Mouse (Mus musculus): Measurements from ENCODE around the gene Myo1e. TPM values are rescaled to one million over a fixed set of nuclear protein-coding genes. Genes with fewer than 3 reads are reported as not detected.

Gene Myo1e
- polyA plus RNA-seq, 1 experiment from 2014 or later: 9.7 TPM

DNA sequence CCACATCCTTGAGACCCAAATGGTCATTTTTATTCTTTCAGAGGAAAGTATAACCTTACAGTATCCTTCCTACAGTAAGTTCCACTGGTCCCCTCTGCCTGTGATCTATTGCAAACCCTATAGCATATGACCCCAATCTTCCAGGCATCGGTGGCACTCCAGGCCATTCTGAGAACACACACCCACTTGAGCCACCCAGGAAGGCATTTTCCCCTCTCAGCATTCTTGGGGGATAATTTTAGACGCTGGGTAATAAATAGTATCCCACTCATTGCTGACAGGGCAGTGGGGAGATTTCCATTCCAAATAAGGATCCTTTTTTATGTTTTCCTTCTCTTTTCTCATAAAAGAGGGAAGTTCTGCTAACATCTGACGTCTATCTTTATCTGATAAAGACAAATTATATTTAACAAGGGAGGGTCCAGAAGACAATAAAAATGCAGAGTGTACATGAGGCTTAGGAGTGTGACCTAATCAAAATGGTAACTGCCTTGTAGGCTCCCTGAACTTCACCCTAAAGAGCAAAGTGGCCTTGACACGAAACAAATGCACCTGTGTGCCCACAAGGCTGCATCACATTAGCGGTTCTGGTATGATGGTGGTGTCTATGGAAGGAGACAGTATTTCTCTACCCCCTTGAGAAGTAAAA is 121.2 kb downstream of the Myo1e start:
- ATAC-seq (ENCODE audit: low FRiP score) (no peak), DNase-seq (ENCODE audit: low spot score, missing footprints) (no peak)
- Histone ChIP-seq H3K36me3 (ENCODE audit: control insufficient read depth, insufficient read depth, low read length) (no peaks in the 10 kb centered on the region), H3K27me3 (ENCODE audit: control insufficient read depth, insufficient read depth, low read length) (no peaks in the 10 kb centered on the region), H3K4me2 (no peak overlapping the region), H3K9me3 (ENCODE audit: control insufficient read depth, low read length) (no peaks in the 10 kb centered on the region), H3K9ac (ENCODE audit: low read length) (no peak overlapping the region), H3K4me3 (ENCODE audit: low read depth, low read length) (no peak overlapping the region), H3K4me1 (ENCODE audit: control insufficient read depth, insufficient read depth, low read length) (no peaks in the 10 kb centered on the region), H3K27ac (ENCODE audit: low read depth, low read length) (no peak overlapping the region)
- 85% methylated on average over 5 of the region's 5 CpGs for WGBS

DNA sequence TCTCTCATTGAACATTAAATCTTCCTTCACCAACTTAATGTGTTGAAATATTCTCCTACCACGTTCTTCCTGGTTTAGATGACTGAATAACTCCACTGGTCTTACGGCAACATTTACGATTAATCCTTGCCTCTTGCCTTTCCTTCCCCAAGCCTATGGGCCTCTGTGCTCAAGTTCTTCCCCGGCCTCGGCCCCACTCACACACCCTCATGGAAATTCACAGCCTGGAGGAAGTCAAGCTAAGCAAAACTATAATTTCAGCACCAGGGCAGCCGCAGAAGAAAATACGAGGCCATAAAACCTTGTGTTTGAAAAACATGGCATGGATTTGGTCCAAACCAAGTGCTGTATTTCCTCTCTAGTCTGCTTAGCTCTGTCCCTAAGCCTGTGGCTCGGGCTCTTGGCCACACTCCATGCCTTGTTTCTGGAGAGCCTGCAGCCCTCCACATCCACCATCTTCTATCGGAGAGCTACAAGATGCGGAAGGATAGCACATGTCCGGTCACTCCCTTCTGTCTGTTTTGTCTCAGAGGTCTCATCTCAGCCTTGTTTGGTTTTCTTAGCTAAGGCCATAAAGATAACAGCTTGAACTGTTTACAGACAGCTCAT is 124.7 kb downstream of the Myo1e start:
- Histone ChIP-seq H3K27me3 (ENCODE audit: control insufficient read depth, insufficient read depth, low read length) (no peaks in the 10 kb centered on the region), H3K36me3 (ENCODE audit: control insufficient read depth, insufficient read depth, low read length) (no peaks in the 10 kb centered on the region), H3K9ac (ENCODE audit: low read length) (no peak overlapping the region), H3K9me3 (ENCODE audit: control insufficient read depth, low read length) (no peaks in the 10 kb centered on the region), H3K27ac (ENCODE audit: low read depth, low read length) (no peak overlapping the region), H3K4me3 (ENCODE audit: low read depth, low read length) (no peak overlapping the region), H3K4me1 (ENCODE audit: control insufficient read depth, insufficient read depth, low read length) (no peaks in the 10 kb centered on the region), H3K4me2 (no peak overlapping the region)
- WGBS: 89% methylated on average over 11 of the region's 11 CpGs
- DNase-seq (ENCODE audit: low spot score, missing footprints) (no peak), ATAC-seq (ENCODE audit: low FRiP score) (no peak)

DNA sequence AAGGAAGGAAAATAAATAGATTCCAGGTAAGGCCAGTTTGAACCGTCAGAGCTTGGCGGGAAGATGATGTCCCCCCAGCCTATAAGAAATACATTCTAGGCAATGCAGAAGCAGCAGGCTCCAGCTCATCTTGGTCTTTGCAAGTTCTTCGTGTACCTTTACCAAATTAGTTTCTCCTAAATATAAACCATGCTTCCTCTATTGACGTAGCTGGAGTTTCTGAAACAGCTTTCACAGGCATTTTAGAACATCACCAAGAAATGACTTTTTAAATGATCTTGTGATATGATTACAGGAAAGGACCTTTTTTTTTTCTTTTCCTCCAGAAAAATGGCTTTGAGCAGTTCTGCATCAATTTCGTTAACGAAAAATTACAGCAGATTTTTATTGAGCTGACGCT is 131.2 kb downstream of the Myo1e start:
- Histone ChIP-seq H3K27me3 (ENCODE audit: control insufficient read depth, insufficient read depth, low read length) (no peaks in the 10 kb centered on the region), H3K9ac (ENCODE audit: low read length) (no peak overlapping the region), H3K4me3 (ENCODE audit: low read depth, low read length) (no peak overlapping the region), H3K4me1 (ENCODE audit: control insufficient read depth, insufficient read depth, low read length) (no peaks in the 10 kb centered on the region), H3K9me3 (ENCODE audit: control insufficient read depth, low read length) (no peaks in the 10 kb centered on the region), H3K36me3 (ENCODE audit: control insufficient read depth, insufficient read depth, low read length) (no peaks in the 10 kb centered on the region), H3K4me2 (no peak overlapping the region), H3K27ac (ENCODE audit: low read depth, low read length) (no peak overlapping the region)
- ATAC-seq (ENCODE audit: low FRiP score): no peak
- no peak for DNase-seq (ENCODE audit: low spot score, missing footprints)
- WGBS: 95% methylated on average over 7 of the region's 7 CpGs

DNA sequence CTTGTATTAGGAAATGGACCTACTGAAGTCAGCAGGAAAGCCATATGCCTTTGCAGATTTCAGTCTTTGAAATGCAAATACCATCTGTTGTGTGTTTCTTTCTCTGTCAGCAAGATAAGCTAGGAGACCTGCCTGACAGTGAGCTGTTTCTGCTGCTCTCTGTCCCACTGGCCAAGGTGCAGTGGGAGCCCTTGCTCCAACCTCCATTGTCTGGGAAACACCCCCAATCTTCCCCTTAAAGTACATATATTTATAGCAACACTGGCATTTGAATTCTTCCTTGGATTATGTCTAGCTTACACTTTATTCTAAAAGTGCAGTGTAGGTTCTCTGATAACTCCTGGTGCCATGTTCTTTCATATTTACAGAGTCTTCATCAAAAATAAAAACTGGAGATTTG is 131.7 kb downstream of the Myo1e start:
- H3K36me3 ChIP-seq (ENCODE audit: control insufficient read depth, insufficient read depth, low read length): no peaks in the 10 kb centered on the region
- DNase-seq (ENCODE audit: low spot score, missing footprints): no peak
- H3K9ac ChIP-seq (ENCODE audit: low read length): no peak overlapping the region
- H3K9me3 ChIP-seq (ENCODE audit: control insufficient read depth, low read length): no peaks in the 10 kb centered on the region
- ATAC-seq (ENCODE audit: low FRiP score): no peak
- no peak overlapping the region for H3K27ac ChIP-seq (ENCODE audit: low read depth, low read length)
- no peak overlapping the region for H3K4me3 ChIP-seq (ENCODE audit: low read depth, low read length)
- H3K4me1 ChIP-seq (ENCODE audit: control insufficient read depth, insufficient read depth, low read length): no peaks in the 10 kb centered on the region
- no peak overlapping the region for H3K4me2 ChIP-seq
- H3K27me3 ChIP-seq (ENCODE audit: control insufficient read depth, insufficient read depth, low read length): no peaks in the 10 kb centered on the region

DNA sequence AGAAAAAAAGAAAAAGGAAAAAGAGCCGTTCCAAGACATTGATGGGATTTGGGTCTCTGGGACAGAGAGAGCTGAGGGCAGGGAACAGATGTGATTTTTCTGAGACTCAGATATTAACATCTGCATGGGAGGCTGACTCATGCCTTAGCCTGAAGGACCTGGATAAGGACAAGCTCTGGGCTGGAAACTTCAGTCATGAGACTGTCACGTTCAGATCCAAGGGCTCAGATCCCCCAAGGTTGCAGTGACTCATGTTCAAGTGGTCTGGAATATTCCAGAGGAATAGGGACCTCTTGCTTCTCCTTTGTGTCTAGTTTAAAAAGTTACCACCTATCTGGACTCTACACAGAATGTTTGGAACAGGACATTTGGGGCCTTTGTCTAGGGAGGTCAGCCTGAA is 142.1 kb downstream of the Myo1e start:
- H3K4me2 ChIP-seq: no peak overlapping the region
- no peaks in the 10 kb centered on the region for H3K27me3 ChIP-seq (ENCODE audit: control insufficient read depth, insufficient read depth, low read length)
- H3K4me3 ChIP-seq (ENCODE audit: low read depth, low read length): no peak overlapping the region
- no peak overlapping the region for H3K27ac ChIP-seq (ENCODE audit: low read depth, low read length)
- H3K9ac ChIP-seq (ENCODE audit: low read length): no peak overlapping the region
- no peaks in the 10 kb centered on the region for H3K36me3 ChIP-seq (ENCODE audit: control insufficient read depth, insufficient read depth, low read length)
- H3K4me1 ChIP-seq (ENCODE audit: control insufficient read depth, insufficient read depth, low read length): no peaks in the 10 kb centered on the region
- 87% methylated on average over 2 of the region's 2 CpGs for WGBS
- ATAC-seq (ENCODE audit: low FRiP score) (no peak), DNase-seq (ENCODE audit: low spot score, missing footprints) (no peak)
- H3K9me3 ChIP-seq (ENCODE audit: control insufficient read depth, low read length): no peaks in the 10 kb centered on the region

DNA sequence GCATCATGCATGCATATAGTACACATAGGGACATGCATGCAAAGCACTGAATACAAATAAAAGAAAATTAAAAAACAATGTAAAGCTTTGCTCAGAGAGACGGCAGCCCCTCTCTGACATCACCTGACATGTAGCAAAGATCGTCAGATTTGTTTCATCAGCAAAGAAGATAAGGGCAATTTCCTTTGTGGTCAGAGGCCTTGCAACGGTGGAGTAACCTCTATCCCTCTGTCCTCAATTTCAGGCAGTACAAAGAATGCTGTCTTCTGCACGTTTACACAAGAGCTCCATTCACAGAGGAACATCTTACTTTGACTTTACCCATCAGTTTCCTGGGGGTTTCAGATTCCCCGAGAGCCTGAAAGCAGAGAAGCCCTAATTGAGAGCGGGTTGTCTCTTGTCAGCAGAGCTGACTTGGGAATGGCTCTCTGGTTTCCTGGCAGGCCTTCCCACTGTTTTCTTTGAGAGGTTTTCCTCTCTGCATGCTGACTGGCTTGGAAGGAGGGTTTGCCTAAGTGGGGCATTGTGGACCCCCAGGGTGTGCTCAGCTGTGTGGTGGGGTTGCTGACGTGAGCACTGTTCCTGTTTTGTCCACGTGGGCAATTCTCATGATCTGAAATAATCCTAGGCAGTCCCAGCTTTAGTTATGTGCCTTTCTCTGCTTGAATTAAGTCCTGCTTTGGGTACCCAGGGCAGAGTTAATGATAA is 144.6 kb downstream of the Myo1e start:
- Histone ChIP-seq H3K27me3 (ENCODE audit: control insufficient read depth, insufficient read depth, low read length) (no peaks in the 10 kb centered on the region), H3K9ac (ENCODE audit: low read length) (no peak overlapping the region), H3K4me1 (ENCODE audit: control insufficient read depth, insufficient read depth, low read length) (no peaks in the 10 kb centered on the region), H3K27ac (ENCODE audit: low read depth, low read length) (no peak overlapping the region), H3K4me2 (no peak overlapping the region), H3K36me3 (ENCODE audit: control insufficient read depth, insufficient read depth, low read length) (peaks cover 3% of the 10 kb centered on the region; the same call in 1 of the 2 replicates), H3K9me3 (ENCODE audit: control insufficient read depth, low read length) (no peaks in the 10 kb centered on the region), H3K4me3 (ENCODE audit: low read depth, low read length) (no peak overlapping the region)
- 38% methylated on average over 8 of the region's 8 CpGs for WGBS
- no peak for DNase-seq (ENCODE audit: low spot score, missing footprints)
- no peak for ATAC-seq (ENCODE audit: low FRiP score)

DNA sequence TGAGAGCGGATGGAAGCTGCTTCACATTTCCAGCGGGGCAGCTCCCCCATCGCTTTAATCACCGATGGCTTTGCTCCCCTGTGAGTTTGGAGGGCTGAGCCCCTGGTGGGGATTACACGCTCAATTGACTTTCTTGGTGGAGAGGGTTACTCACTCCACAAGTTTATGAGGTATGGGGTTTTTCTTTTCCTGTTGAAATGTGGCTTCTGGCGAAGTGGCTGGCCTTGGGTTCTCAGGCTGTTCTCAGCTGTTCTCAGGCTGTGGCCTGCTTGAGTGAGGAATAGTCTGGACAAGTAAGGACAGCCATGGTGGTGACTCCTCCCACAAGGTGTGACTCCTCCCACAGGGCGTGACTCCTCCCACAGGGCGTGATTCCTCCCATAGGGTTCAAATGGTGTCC is 149.1 kb downstream of the Myo1e start:
- Histone ChIP-seq H3K27ac (ENCODE audit: low read depth, low read length) (no peak overlapping the region), H3K27me3 (ENCODE audit: control insufficient read depth, insufficient read depth, low read length) (no peaks in the 10 kb centered on the region), H3K9ac (ENCODE audit: low read length) (no peak overlapping the region), H3K36me3 (ENCODE audit: control insufficient read depth, insufficient read depth, low read length) (peaks cover 3% of the 10 kb centered on the region; the same call in 1 of the 2 replicates), H3K4me2 (no peak overlapping the region), H3K4me3 (ENCODE audit: low read depth, low read length) (no peak overlapping the region), H3K4me1 (ENCODE audit: control insufficient read depth, insufficient read depth, low read length) (no peaks in the 10 kb centered on the region), H3K9me3 (ENCODE audit: control insufficient read depth, low read length) (no peaks in the 10 kb centered on the region; the same call in 1 of the 2 replicates)
- DNase-seq (ENCODE audit: low spot score, missing footprints) (no peak), ATAC-seq (ENCODE audit: low FRiP score) (no peak)
- WGBS: 37% methylated on average over 8 of the region's 8 CpGs

DNA sequence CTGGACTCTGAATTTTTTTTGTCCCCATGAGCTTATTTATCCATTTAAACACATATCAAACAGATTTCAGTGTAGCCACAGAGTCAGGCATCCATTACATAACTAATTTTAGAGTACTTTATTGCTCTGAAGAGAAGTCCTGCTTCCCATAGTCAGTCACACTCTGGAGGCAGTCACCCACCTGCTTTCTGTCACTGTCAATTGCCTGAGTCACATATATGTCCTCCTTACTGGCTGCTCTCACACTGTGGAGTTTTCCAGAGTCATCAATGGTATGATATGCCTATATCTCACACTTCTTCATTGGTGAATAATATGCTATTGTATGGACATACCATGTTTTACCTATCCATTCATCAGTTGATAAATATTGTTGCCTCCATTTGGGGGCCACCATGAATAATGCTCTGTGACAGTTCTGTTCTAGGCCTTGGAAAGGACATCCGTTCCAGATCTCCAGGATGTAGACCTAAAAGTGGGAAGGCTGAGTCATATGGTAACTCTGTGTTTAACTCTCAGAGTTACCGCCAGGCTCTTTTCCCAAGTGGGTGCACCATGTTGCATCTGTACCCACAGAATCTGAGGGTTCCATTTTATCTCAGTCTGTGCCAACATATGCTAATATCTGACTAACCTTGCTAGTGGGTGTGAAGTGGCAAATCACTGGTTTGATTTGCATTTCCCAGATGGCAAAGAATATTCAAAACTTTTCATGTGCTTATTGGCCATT is 152.4 kb downstream of the Myo1e start:
- Histone ChIP-seq H3K4me3 (ENCODE audit: low read depth, low read length) (no peak overlapping the region), H3K27ac (ENCODE audit: low read depth, low read length) (no peak overlapping the region), H3K27me3 (ENCODE audit: control insufficient read depth, insufficient read depth, low read length) (no peaks in the 10 kb centered on the region), H3K36me3 (ENCODE audit: control insufficient read depth, insufficient read depth, low read length) (peaks cover 3% of the 10 kb centered on the region; the same call in 1 of the 2 replicates), H3K9ac (ENCODE audit: low read length) (no peak overlapping the region), H3K9me3 (ENCODE audit: control insufficient read depth, low read length) (no peaks in the 10 kb centered on the region; the same call in 1 of the 2 replicates), H3K4me1 (ENCODE audit: control insufficient read depth, insufficient read depth, low read length) (no peaks in the 10 kb centered on the region), H3K4me2 (no peak overlapping the region)
- WGBS: 89% methylated on average over 2 of the region's 2 CpGs
- DNase-seq (ENCODE audit: low spot score, missing footprints): no peak
- ATAC-seq (ENCODE audit: low FRiP score): no peak

DNA sequence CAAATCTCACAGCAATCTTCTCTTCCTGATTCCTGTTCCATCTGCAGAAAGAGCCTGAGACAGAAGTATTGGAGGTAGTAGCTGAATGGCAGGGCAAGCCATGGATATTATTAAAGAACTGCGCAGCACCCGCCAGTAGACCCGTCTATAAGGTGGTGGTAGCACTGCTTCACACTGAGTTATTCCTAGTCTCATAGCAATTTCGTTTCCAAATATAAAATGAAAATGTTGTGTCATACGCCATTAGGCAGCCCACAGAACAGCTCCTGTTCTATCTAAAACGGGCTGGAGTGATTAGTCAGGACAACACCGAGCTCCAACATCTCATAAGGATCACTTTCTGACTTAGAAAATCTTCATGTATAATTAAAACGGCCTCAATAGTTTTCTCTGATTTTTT is 157.6 kb downstream of the Myo1e start:
- Histone ChIP-seq H3K27me3 (ENCODE audit: control insufficient read depth, insufficient read depth, low read length) (no peaks in the 10 kb centered on the region), H3K27ac (ENCODE audit: low read depth, low read length) (no peak overlapping the region), H3K4me3 (ENCODE audit: low read depth, low read length) (no peak overlapping the region), H3K36me3 (ENCODE audit: control insufficient read depth, insufficient read depth, low read length) (no peaks in the 10 kb centered on the region), H3K4me2 (no peak overlapping the region), H3K9me3 (ENCODE audit: control insufficient read depth, low read length) (no peaks in the 10 kb centered on the region), H3K9ac (ENCODE audit: low read length) (no peak overlapping the region), H3K4me1 (ENCODE audit: control insufficient read depth, insufficient read depth, low read length) (no peaks in the 10 kb centered on the region)
- DNase-seq (ENCODE audit: low spot score, missing footprints): no peak
- no peak for ATAC-seq (ENCODE audit: low FRiP score)
- WGBS: 90% methylated on average over 8 of the region's 8 CpGs

All from midbrain, embryonic 11.5 days (tissue).